ENCODE assay signal across 21 mouse cellular contexts in genomic region chr15:12104827-12105226, GRCm38 (mm10).
"Had no signal": no experiment of that assay in that cellular context is flagged by ENCODE, and none has a peak within 500 bp of the region (broad histone marks: within the 10 kb centered on the region; RNA-seq: fewer than 3 reads in every experiment).

No protein-coding gene starts in this region.

- H3K4me1 ChIP-seq: heart, embryonic 10.5 days; heart, embryonic 12.5 days; hindbrain, embryonic 10.5 days; hindbrain, embryonic 12.5 days; liver, embryonic 12.5 days had no signal

- H3K27ac ChIP-seq: heart, embryonic 10.5 days; hindbrain, embryonic 10.5 days; hindbrain, embryonic 12.5 days; hindbrain, embryonic 14.5 days; liver, embryonic 12.5 days had no signal

- H3K4me3 ChIP-seq: heart, embryonic 10.5 days; heart, embryonic 12.5 days; hindbrain, embryonic 10.5 days; hindbrain, embryonic 12.5 days; limb, embryonic 13.5 days; limb, embryonic 15.5 days; liver, embryonic 12.5 days had no signal

- H3K27me3 ChIP-seq: heart, embryonic 12.5 days; hindbrain, embryonic 12.5 days; limb, embryonic 13.5 days; limb, embryonic 15.5 days; liver, embryonic 12.5 days had no signal

- DNase-seq: forebrain, postnatal 0 days; gastrocnemius, postnatal 14 days; gastrocnemius, postnatal 36 days; heart, adult 18-20 months; heart, postnatal 10 days; heart, postnatal 4 days; kidney, adult 18-20 months; kidney, adult 8-10 months; kidney, postnatal 10 days; kidney, postnatal 25 days; layer of hippocampus, adult 9-11 months; layer of hippocampus, postnatal 36 days; left cerebral cortex, postnatal 4 days had no signal

- H3K36me3 ChIP-seq: heart, embryonic 10.5 days; heart, embryonic 12.5 days; hindbrain, embryonic 10.5 days; hindbrain, embryonic 12.5 days; limb, embryonic 13.5 days; limb, embryonic 15.5 days; liver, embryonic 12.5 days had no signal
